Mouse (Mus musculus): ENCODE data around the gene Slc7a5. TPM values are rescaled to one million over a fixed set of nuclear protein-coding genes. Genes with fewer than 3 reads are reported as not detected.

The Slc7a5 gene
- 11.6 and 12.5 TPM in 2 replicates for polyA plus RNA-seq (2015; fragmentation: Nextera tagmentation; extraction: Ambion mirVana)

DNA sequence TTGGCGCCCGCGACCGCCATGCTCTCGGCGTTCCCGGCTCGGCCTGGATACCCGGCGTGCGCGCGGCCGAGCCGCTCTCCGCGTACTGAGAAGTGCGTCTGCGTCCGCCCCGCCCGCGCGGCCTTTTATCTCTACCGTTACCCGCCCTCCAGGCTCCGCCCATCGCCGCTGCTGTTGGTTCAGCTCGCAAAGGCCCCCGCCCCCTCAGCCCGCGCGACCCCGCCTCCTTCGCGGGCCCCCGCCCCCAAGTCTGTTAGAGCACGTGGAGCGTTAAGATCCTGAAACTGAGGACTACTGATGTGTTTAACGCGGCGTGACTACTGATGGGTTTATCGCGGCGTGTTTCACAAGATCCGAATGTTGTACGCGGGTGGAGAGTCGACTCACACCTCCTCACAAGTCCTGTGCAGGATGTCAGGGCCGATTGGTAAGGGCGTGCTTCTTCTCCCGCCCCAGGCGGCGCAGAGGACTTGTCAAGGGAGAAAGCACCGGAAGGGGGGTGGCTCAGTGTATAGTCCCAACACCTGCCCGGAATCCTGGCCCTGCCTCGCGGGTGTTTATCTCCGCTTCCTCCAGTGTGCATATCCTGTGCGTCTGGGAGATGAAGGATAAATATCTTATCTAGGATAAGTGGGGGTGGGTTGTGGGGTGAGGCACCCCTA is at the start of gene Slc7a5:
Gene Slc7a5, minus strand, starts transcription at position 108 of the 662 bp plus-strand sequence.
- Histone ChIP-seq H3K9ac (ENCODE audit: low read depth, low read length) (peak within 1 kb of the TSS; percentile 74), H3K27ac (ENCODE audit: low read length) (no peak within 1 kb of the TSS), H3K9me3 (ENCODE audit: control insufficient read depth, low read length) (no peaks in the 10 kb centered on the region), H3K4me3 (ENCODE audit: low read length) (peak within 1 kb of the TSS; percentile 82), H3K36me3 (ENCODE audit: control insufficient read depth, insufficient read depth, low read length) (no peaks in the 10 kb centered on the region), H3K4me2 (ENCODE audit: low read depth, low read length) (peak within 1 kb of the TSS; percentile 99), H3K27me3 (replicated peaks; ENCODE audit: control insufficient read depth, insufficient read depth, low read length) (no peaks in the 10 kb centered on the region), H3K4me1 (ENCODE audit: control insufficient read depth, insufficient read depth, low read length) (peaks cover 25% of the 10 kb centered on the region)
- under 1% methylated on average over 61 of the region's 61 CpGs for WGBS
- ATAC-seq: peak; percentile 92

DNA sequence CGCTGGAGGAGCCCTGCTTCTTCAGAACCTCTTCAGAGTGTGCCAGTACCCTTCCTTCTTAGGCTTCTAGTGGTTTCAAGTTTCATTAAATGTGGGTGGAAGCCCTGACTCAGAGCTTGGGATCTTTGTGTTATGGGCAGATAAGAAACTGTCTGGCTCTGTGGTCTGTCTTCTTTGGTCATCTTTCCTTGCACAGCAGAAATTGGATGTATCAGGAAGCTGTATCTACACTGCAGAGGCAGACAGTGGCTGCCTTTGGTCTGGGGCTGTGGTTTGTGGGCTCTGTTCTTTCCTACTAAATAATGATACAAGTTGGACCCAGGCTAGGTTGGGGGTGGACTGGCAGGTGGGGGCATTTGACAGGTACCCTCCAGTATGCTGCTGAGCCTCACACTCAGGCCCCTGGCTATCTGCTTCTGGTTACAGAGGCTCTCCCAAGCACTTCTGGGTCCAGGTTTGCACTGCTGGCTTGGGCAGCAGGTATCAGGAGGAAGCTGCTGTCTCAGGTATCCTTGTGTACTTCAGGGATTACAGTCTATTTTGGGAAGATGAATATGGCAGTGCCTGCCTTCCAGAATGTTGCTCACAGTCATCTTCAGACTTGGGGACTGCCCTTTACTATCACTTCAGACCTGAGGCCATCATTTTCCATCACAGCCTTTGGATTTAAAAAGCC is 48.5 kb upstream of the Slc7a5 start:
- ATAC-seq: no peak
- WGBS: 65% methylated on average over 1 of the region's 1 CpGs
- H3K36me3 ChIP-seq (ENCODE audit: control insufficient read depth, insufficient read depth, low read length): no peaks in the 10 kb centered on the region
- H3K27ac ChIP-seq (ENCODE audit: low read length): no peak overlapping the region
- peaks cover 12% of the 10 kb centered on the region for H3K4me1 ChIP-seq (ENCODE audit: control insufficient read depth, insufficient read depth, low read length)
- H3K27me3 ChIP-seq (replicated peaks; ENCODE audit: control insufficient read depth, insufficient read depth, low read length): no peaks in the 10 kb centered on the region
- H3K4me2 ChIP-seq (ENCODE audit: low read depth, low read length): no peak overlapping the region
- H3K9me3 ChIP-seq (ENCODE audit: control insufficient read depth, low read length): no peaks in the 10 kb centered on the region
- H3K9ac ChIP-seq (ENCODE audit: low read depth, low read length): no peak overlapping the region
- H3K4me3 ChIP-seq (ENCODE audit: low read length): no peak overlapping the region

DNA sequence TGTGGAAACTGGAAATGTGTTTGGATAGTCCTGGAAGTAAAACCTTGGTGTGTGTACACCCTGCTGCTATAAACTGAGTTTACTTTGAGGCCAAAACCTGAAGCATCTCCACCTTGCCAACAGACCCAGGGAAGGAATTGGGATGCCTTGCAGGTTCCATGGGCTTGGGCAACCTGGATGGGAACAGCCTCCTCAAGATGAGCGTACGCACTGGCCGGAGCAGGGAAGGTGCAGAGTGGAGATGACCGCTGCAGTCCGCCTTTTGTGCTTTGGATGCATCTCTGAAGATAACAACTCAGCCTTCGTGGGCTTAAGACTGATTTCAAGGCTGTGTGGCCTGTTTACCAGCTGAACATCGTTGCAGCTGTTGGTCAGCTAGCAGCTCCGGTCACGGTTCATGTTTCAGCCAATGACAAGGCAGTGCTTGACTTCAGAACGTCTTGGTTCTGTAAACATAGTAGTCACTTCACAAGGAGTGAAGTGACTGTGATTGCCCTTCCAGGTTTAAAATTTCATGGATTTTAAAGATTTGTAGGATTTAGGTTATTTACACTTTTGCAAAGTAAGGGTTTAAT is 47.6 kb upstream of the Slc7a5 start:
- H3K9ac ChIP-seq (ENCODE audit: low read depth, low read length): no peak overlapping the region
- H3K4me3 ChIP-seq (ENCODE audit: low read length): no peak overlapping the region
- no peaks in the 10 kb centered on the region for H3K36me3 ChIP-seq (ENCODE audit: control insufficient read depth, insufficient read depth, low read length)
- H3K9me3 ChIP-seq (ENCODE audit: control insufficient read depth, low read length): no peaks in the 10 kb centered on the region
- H3K4me2 ChIP-seq (ENCODE audit: low read depth, low read length): no peak overlapping the region
- H3K27ac ChIP-seq (ENCODE audit: low read length): no peak overlapping the region
- WGBS: 66% methylated on average over 10 of the region's 10 CpGs
- no peak for ATAC-seq
- H3K4me1 ChIP-seq (ENCODE audit: control insufficient read depth, insufficient read depth, low read length): peaks cover 12% of the 10 kb centered on the region
- no peaks in the 10 kb centered on the region for H3K27me3 ChIP-seq (replicated peaks; ENCODE audit: control insufficient read depth, insufficient read depth, low read length)

DNA sequence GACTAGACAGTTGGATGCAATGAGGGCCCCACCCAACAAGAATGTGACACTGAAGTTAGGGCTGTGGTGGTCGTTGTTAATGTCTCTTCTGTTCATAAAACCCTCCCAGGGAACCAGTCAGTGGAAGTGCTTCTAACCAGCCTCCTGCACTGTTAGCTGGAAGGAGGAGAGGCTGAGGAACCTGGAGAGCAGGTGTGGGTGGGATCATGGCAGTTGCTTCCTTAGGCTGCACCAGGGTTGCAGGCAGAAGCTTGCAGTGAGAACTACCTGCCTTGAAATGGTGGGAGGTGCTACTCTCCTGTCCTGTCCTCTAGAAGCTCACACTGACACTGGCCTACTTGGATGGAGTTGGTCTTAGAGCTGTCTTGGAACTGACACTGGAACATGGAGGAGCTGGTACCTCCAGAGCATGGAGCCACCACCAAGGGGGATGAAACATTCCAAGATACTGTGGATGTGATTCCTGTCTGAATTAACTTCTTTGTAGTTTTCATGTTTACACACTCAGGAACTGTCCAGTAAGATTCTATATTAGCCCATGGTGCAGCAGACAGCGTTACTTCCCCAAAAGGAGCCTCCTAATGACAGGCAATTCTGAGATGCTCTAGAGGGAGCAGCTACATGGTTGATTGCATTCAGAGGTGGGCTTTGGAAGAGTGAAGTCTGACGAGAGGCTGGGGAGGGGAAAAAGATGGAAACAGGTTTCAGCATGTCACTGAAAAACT is 46.5 kb upstream of the Slc7a5 start:
- no peak overlapping the region for H3K4me3 ChIP-seq (ENCODE audit: low read length)
- H3K27ac ChIP-seq (ENCODE audit: low read length): no peak overlapping the region
- no peaks in the 10 kb centered on the region for H3K9me3 ChIP-seq (ENCODE audit: control insufficient read depth, low read length)
- H3K4me2 ChIP-seq (ENCODE audit: low read depth, low read length): no peak overlapping the region
- peaks cover 17% of the 10 kb centered on the region for H3K4me1 ChIP-seq (ENCODE audit: control insufficient read depth, insufficient read depth, low read length)
- WGBS: 63% methylated on average over 3 of the region's 3 CpGs
- H3K9ac ChIP-seq (ENCODE audit: low read depth, low read length): no peak overlapping the region
- H3K27me3 ChIP-seq (replicated peaks; ENCODE audit: control insufficient read depth, insufficient read depth, low read length): no peaks in the 10 kb centered on the region
- no peaks in the 10 kb centered on the region for H3K36me3 ChIP-seq (ENCODE audit: control insufficient read depth, insufficient read depth, low read length)
- no peak for ATAC-seq

DNA sequence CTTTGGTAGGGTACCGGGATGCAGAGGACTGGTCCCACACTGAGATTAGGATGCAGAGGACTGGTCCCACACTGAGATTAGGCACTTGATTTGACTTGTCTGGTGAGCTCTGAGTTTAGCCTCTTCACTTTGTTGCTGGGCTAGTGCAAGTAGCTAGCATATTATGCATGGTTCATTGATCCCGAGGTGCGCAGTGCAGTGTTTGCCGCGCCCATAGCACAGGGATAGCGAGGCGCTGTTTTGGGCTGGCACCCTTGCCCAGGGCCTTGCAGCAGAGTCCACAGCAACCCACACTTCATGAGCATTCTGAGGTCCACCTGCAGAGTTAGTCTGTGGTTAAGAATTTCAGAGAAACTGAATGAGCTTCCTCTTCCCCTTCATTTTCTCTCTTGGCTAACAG is 45.3 kb upstream of the Slc7a5 start:
- Histone ChIP-seq H3K4me3 (ENCODE audit: low read length) (no peak overlapping the region), H3K27ac (ENCODE audit: low read length) (no peak overlapping the region), H3K4me2 (ENCODE audit: low read depth, low read length) (no peak overlapping the region), H3K4me1 (ENCODE audit: control insufficient read depth, insufficient read depth, low read length) (peaks cover 25% of the 10 kb centered on the region), H3K9me3 (ENCODE audit: control insufficient read depth, low read length) (no peaks in the 10 kb centered on the region), H3K9ac (ENCODE audit: low read depth, low read length) (0 out of 2 replicates have a peak overlapping the region, but pooled peaks have one; percentile 18), H3K27me3 (replicated peaks; ENCODE audit: control insufficient read depth, insufficient read depth, low read length) (no peaks in the 10 kb centered on the region), H3K36me3 (ENCODE audit: control insufficient read depth, insufficient read depth, low read length) (no peaks in the 10 kb centered on the region)
- no peak for ATAC-seq
- WGBS: 87% methylated on average over 7 of the region's 7 CpGs

DNA sequence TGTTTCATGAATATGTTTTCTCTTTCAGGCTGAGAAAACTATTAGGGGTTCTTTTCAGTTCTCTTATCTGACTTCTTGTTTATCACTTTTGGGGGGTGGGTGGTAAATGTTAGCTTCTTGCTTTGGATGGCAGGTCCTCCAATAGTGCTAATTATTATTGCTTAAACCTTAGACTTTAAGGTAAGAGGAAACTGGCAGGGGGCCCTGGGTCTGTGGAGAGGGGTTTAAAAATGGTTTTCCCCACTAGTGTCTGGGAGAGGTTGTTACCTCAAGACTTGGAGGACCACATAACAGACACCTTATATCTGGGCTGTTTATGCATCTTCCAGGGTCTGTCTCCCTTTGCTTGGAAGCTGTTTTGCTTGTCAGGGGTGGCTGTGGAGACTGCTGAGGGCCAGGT is 44.6 kb upstream of the Slc7a5 start:
- no peak overlapping the region for H3K27ac ChIP-seq (ENCODE audit: low read length)

DNA sequence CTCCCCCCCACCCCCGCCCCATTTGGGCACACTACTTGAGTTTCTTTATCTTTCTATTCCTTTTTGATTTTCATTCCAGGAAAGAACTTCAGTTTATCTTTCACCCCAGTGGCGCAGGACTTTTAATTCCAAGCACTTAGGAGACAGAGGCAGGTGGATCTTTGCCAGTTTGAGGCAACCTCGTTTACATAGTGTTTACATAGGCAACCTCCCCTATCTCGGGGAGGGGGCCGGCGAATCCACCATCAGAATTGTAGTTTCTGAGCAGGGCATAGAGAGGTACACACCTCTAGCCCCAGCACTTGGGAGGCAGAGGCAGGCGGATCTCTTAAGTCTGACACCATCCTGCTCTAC is 44.1 kb upstream of the Slc7a5 start:
- Histone ChIP-seq H3K9ac (ENCODE audit: low read depth, low read length) (peak overlapping the region; percentile 96), H3K4me2 (ENCODE audit: low read depth, low read length) (peak overlapping the region; percentile 58), H3K4me1 (ENCODE audit: control insufficient read depth, insufficient read depth, low read length) (peaks cover 30% of the 10 kb centered on the region), H3K27me3 (replicated peaks; ENCODE audit: control insufficient read depth, insufficient read depth, low read length) (no peaks in the 10 kb centered on the region), H3K36me3 (ENCODE audit: control insufficient read depth, insufficient read depth, low read length) (no peaks in the 10 kb centered on the region), H3K4me3 (ENCODE audit: low read length) (peak overlapping the region; percentile 71), H3K27ac (ENCODE audit: low read length) (peak overlapping the region; percentile 96; the same call in 1 of the 2 replicates), H3K9me3 (ENCODE audit: control insufficient read depth, low read length) (no peaks in the 10 kb centered on the region)
- WGBS: 23% methylated on average over 7 of the region's 7 CpGs
- ATAC-seq: no peak

More for the DNA sequence above, 44.6 kb upstream of the Slc7a5 start:
- Histone ChIP-seq H3K9me3 (ENCODE audit: control insufficient read depth, low read length) (no peaks in the 10 kb centered on the region), H3K4me3 (ENCODE audit: low read length) (no peak overlapping the region), H3K4me2 (ENCODE audit: low read depth, low read length) (no peak overlapping the region), H3K4me1 (ENCODE audit: control insufficient read depth, insufficient read depth, low read length) (peaks cover 29% of the 10 kb centered on the region), H3K27me3 (replicated peaks; ENCODE audit: control insufficient read depth, insufficient read depth, low read length) (no peaks in the 10 kb centered on the region), H3K9ac (ENCODE audit: low read depth, low read length) (0 out of 2 replicates have a peak overlapping the region, but pooled peaks have one; percentile 18), H3K36me3 (ENCODE audit: control insufficient read depth, insufficient read depth, low read length) (no peaks in the 10 kb centered on the region)
- no peak for ATAC-seq

DNA sequence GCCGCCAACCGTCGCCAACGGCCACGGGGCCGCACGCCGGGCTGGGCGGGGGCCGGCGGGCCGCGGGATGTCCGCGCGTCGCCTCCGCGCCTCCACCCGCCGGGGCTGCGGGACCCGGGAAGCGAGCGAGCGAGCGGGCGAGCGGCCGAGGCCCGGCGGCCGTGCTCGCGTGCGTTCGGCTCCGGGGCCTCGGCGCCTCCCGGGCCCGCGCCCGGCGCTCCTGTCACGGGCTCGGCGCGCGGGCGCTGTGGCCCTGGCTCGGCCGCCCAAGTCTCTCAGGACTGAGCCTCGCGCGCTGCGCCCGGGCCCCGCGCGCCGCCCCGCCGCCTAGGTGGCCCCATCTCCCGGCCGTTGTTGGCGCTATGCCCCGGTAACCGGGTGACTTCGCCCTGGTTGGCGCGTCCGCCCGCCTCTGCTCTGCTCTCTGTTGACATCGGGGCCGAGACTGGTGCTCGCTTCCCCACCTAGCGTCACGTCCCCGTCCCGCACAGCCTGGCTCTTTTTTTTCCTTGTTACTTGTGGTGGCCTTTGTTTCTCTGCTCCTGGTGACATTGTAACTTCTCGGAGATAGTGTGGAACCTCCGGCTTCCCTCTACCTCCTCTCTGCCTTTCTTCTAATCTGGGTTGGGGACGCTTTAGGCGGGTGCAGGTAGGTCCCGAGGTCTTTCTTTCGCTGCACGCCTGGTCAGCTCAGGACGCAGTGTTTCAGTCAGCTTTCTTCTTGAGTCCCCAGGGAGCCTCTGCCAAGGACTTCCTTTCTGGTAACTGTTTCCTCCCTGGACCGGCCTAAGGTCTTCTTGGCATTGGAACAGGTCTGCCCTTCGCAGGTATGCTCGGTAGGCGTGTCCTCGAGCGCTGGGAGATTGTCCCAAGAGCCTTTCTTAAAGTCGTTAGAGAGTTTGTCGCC is 43.5 kb upstream of the Slc7a5 start:
- Histone ChIP-seq H3K27me3 (replicated peaks; ENCODE audit: control insufficient read depth, insufficient read depth, low read length) (no peaks in the 10 kb centered on the region), H3K9ac (ENCODE audit: low read depth, low read length) (peak overlapping the region; percentile 96), H3K4me3 (ENCODE audit: low read length) (peak overlapping the region; percentile 71), H3K9me3 (ENCODE audit: control insufficient read depth, low read length) (no peaks in the 10 kb centered on the region), H3K27ac (ENCODE audit: low read length) (peak overlapping the region; percentile 96), H3K4me2 (ENCODE audit: low read depth, low read length) (peak overlapping the region; percentile 58), H3K4me1 (ENCODE audit: control insufficient read depth, insufficient read depth, low read length) (peaks cover 30% of the 10 kb centered on the region), H3K36me3 (ENCODE audit: control insufficient read depth, insufficient read depth, low read length) (no peaks in the 10 kb centered on the region)
- WGBS: under 1% methylated on average over 76 of the region's 97 CpGs
- ATAC-seq: peak; percentile 11

Data from intestine, embryonic 16.5 days (tissue).